Mouse (Mus musculus) cerebellum, postnatal 10 days (tissue): ENCODE measurements around the gene Rhox12.

Experiments used
- DNase-seq, 2 experiments: peaks; one replicate each; pipeline ENCODE4 v3.0.0; 2021; ENCODE audit warnings: mixed read lengths in 2 of 2

Rhox12 gene

GRCm38 (mm10) chrX:38110807-38111206, at the start of gene Rhox12:
Gene Rhox12, minus strand, starts transcription at chrX:38110907.
- no peak for DNase-seq

- no peak for DNase-seq
These were observed 48.4 kb upstream of the Rhox12 start for GRCm38 (mm10) chrX:38159097-38159496.

GRCm38 (mm10) chrX:38121478-38121877, 10.8 kb upstream of the Rhox12 start:
- DNase-seq: no peak

DNA sequence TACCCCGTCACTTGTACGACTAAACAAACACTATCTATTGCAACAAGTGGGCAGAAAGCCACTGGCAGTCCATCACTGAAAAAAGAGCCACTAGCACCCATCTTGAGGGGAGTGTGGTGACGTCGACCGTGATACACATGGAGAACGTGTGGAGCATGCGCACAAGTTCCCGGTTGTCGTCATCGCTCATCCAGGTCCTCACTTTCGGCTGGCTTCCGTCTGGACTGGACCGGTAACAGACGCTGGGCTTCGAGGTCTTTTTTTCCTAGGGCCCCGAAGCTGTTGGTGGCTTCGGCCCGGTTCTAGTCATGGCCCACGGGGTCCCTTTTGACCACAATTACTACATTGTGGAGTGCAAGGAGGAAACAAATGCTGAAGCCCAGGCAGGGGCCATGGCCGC, 10.3 kb upstream of the Rhox12 start, which contains the start of gene Rhox13:
TSS of gene Rhox13 (plus strand) at position 238 of the 400 bp plus-strand sequence.
- no peak for DNase-seq

DNA sequence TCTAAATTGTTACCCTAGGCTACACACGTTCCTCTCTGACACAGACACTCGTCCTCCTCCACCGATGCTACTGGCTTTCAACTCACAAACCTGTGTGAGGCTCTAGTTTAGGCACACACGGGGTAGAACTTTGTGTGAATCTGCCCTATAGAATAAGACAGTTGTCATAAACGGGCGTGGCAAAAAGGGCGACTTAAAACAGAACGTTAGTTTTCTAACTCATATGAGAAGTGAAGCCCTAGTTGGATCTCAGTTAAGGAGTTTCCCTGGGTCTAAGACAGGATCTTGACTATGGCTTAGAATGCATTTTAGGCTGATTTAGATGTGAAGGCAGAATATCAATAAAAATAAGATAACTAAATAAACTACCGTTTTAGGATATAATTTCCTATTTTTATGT, 25.7 kb downstream of the Rhox12 start, which contains the start of gene Rhox11:
TSS of gene Rhox11 (minus strand) at position 101 of the 400 bp plus-strand sequence.
- no peak for DNase-seq

DNA sequence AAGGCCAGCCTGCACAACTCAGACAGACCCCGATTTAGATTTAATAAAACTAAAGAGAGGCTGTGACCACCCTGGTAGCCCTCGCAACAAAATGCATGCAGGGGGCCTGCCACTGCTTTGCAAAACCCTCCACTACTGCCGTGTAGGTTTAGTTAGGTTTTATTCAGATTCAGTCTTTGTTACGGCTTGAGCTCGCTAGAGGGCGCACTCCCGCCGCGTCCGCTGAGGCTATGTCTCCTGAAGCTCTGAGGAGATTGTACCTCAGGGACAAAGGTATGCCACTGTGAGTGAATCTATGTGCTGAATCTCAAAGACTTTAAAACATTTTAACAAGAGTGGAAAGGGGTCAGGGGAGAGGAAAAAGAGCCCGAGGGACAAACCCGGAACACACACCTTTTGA, 26.5 kb downstream of the Rhox12 start:
- DNase-seq: peak; percentile 69 to 73

- DNase-seq: no peak
These were observed 44.5 kb downstream of the Rhox12 start, which contains the start of gene Rhox10 for GRCm38 (mm10) chrX:38066175-38066574. Gene Rhox10, plus strand, starts transcription at chrX:38066475.

DNA sequence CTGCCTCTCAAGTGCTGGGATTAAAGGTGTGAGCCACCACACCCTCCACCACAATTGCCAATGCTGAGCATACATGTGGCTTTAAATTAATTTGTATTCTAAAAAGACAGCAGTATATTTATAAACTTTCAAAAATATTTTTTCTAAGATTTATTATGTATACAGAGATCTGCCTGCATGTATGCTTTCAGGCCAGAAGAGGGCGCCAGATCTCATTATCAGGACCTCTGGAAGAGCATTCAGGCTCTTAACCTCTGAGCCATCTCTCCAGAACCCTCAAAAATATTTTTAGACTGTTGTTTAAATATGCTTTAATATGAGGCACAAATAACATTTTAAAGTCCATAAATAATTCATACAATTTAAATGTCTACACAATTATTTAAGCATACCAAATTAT, 49.2 kb downstream of the Rhox12 start:
- peak; percentile 29 to 31 for DNase-seq
